Mouse (Mus musculus) stomach, embryonic 15.5 days (tissue): ENCODE results near the gene Sp3. TPM values are rescaled to one million over a fixed set of nuclear protein-coding genes. Genes with fewer than 3 reads are reported as not detected.
"Not testable (repeated sequence)": the region's sequence is repeated elsewhere in the genome, so short reads cannot be mapped to it uniquely, and the experiment has no call there.

Source experiments
- ATAC-seq: fragments of 200-750 bp; cut with Nextera tagmentation; 2 replicates; pipeline ENCODE4 v1.8.0; 2017; ENCODE audit warnings: low read depth, moderate number of reproducible peaks, moderate TSS enrichment; ENCODE audit not compliant: insufficient read depth, low FRiP score
- H3K27ac ChIP-seq: fragments of 300-500 bp; sonication (generic); 2 replicates; pipeline ENCODE4 v1.5.1; 2015; ENCODE audit warnings: mild to moderate bottlenecking, inconsistent platforms
- H3K27me3 ChIP-seq: fragments of 300-500 bp; sonication (generic); replicated peaks from 2 replicates; pipeline ENCODE4 v1.6.1; 2015; ENCODE audit warnings: inconsistent platforms
- H3K36me3 ChIP-seq: fragments of 300-500 bp; sonication (generic); 2 replicates; pipeline ENCODE4 v1.6.1; 2015; ENCODE audit warnings: inconsistent platforms
- H3K4me1 ChIP-seq: fragments of 300-500 bp; sonication (generic); 2 replicates; pipeline ENCODE4 v1.6.1; 2015; ENCODE audit warnings: inconsistent platforms
- H3K4me2 ChIP-seq: fragments of 300-500 bp; sonication (generic); 2 replicates; pipeline ENCODE4 v1.6.1; 2015; ENCODE audit warnings: mild to moderate bottlenecking, inconsistent platforms
- H3K4me3 ChIP-seq: fragments of 300-500 bp; sonication (generic); replicated peaks from 2 replicates; pipeline ENCODE4 v1.5.1; 2015; ENCODE audit warnings: inconsistent platforms
- H3K9ac ChIP-seq: fragments of 300-500 bp; sonication (generic); 2 replicates; pipeline ENCODE4 v1.6.1; 2015; ENCODE audit warnings: inconsistent platforms
- H3K9me3 ChIP-seq: fragments of 300-500 bp; sonication (generic); 2 replicates; pipeline ENCODE4 v1.6.1; 2016; ENCODE audit warnings: inconsistent platforms
- WGBS: fragments of 180-500 bp; shearing (Covaris S2); methylation state at CpG from one replicate; pipeline ENCODE4 v1.1.7; 2015; 5-methylcytosine and 5-hydroxymethylcytosine counted together
- polyA plus RNA-seq: library from polyadenylated mRNA; unstranded; fragments of >200 nt; fragmentation: Nextera tagmentation; extraction: Ambion mirVana; gene quantifications from 2 replicates; pipeline ENCODE4 v1.2.1, GENCODE M21; 2015

The Sp3 gene
- polyA plus RNA-seq, 1 experiment from 2014 or later, result 49.2 TPM

- Histone ChIP-seq H3K4me3 (no peak overlapping the region), H3K4me1 (no peaks in the 10 kb centered on the region), H3K9ac (no peak overlapping the region), H3K36me3 (no peaks in the 10 kb centered on the region), H3K27ac (no peak overlapping the region), H3K4me2 (no peak overlapping the region), H3K27me3 (no peaks in the 10 kb centered on the region), H3K9me3 (no peaks in the 10 kb centered on the region)
- ATAC-seq, result no peak
- 86% methylated on average over 11 of the region's 11 CpGs for WGBS
Observed at GRCm38 (mm10) chr2:72912708-72913457, 67.4 kb downstream of the Sp3 start.

GRCm38 (mm10) chr2:72911527-72911926 lies 68.7 kb downstream of the Sp3 start:
- ATAC-seq, result no peak
- no peak overlapping the region for H3K27ac ChIP-seq
- no peaks in the 10 kb centered on the region for H3K27me3 ChIP-seq
- H3K4me3 ChIP-seq, result no peak overlapping the region
- no peaks in the 10 kb centered on the region for H3K36me3 ChIP-seq
- no peak overlapping the region for H3K9ac ChIP-seq
- H3K4me2 ChIP-seq, result no peak overlapping the region
- 85% methylated on average over 9 of the region's 9 CpGs for WGBS
- H3K9me3 ChIP-seq, result no peaks in the 10 kb centered on the region
- no peaks in the 10 kb centered on the region for H3K4me1 ChIP-seq

DNA sequence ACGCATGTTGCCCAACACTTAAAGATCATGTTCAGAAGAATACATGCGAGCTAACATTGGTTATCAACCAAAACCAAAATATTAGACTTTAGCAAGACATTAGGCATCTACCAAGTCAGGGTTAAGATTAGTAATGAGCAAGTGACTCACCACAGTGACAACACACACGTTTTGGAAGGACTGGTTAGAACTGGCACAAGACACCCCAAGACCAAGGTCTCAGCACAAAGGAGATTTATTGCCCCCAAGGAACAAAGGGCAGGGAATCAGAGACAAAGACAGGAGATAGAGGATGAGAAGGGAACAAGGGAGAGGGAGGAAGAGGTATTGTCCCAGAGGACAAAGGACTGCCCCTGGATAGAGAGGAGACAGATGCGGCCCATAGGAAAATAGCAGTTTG lies 71.2 kb downstream of the Sp3 start:
- H3K4me3 ChIP-seq, result no peak overlapping the region
- no peak for ATAC-seq
- no peaks in the 10 kb centered on the region for H3K36me3 ChIP-seq
- H3K9ac ChIP-seq, result no peak overlapping the region
- H3K9me3 ChIP-seq, result no peaks in the 10 kb centered on the region
- no peak overlapping the region for H3K27ac ChIP-seq
- H3K27me3 ChIP-seq, result no peaks in the 10 kb centered on the region
- no peak overlapping the region for H3K4me2 ChIP-seq
- 76% methylated on average over 4 of the region's 4 CpGs for WGBS
- no peaks in the 10 kb centered on the region for H3K4me1 ChIP-seq

GRCm38 (mm10) chr2:72908191-72908910 lies 71.9 kb downstream of the Sp3 start:
- H3K9me3 ChIP-seq, result no peaks in the 10 kb centered on the region
- no peaks in the 10 kb centered on the region for H3K27me3 ChIP-seq
- H3K4me1 ChIP-seq, result no peaks in the 10 kb centered on the region
- no peak overlapping the region for H3K4me2 ChIP-seq
- H3K27ac ChIP-seq, result no peak overlapping the region
- 52% methylated on average over 20 of the region's 20 CpGs for WGBS
- H3K36me3 ChIP-seq, result no peaks in the 10 kb centered on the region
- 0 out of 2 replicates have a peak, but pooled peaks have one; percentile 39 for ATAC-seq
- H3K4me3 ChIP-seq, result no peak overlapping the region
- no peak overlapping the region for H3K9ac ChIP-seq

DNA sequence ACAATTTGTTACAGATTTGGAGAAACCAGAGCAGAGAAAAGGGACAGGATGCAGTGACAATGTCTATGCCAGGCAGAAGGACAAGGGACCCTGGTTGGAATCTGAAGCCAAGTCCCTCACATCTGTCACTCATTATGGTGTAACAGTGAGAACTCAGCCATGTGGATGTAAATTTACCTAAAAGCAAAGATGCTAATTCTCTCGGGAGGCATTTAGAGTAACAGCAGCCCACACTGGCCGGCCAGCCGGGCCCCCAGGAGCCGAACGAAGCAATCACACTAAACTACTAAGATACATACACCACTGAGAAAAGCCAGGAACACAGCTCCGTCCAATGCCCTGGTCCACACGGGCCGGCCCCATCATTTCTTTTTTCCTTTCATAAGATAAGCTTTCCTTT lies 73.5 kb downstream of the Sp3 start:
- H3K27ac ChIP-seq, result no peak overlapping the region
- no peaks in the 10 kb centered on the region for H3K27me3 ChIP-seq
- ATAC-seq, result no peak
- H3K4me1 ChIP-seq, result no peaks in the 10 kb centered on the region
- 75% methylated on average over 8 of the region's 8 CpGs for WGBS
- H3K9ac ChIP-seq, result no peak overlapping the region
- H3K4me2 ChIP-seq, result no peak overlapping the region
- no peaks in the 10 kb centered on the region for H3K9me3 ChIP-seq
- no peaks in the 10 kb centered on the region for H3K36me3 ChIP-seq
- H3K4me3 ChIP-seq, result no peak overlapping the region

DNA sequence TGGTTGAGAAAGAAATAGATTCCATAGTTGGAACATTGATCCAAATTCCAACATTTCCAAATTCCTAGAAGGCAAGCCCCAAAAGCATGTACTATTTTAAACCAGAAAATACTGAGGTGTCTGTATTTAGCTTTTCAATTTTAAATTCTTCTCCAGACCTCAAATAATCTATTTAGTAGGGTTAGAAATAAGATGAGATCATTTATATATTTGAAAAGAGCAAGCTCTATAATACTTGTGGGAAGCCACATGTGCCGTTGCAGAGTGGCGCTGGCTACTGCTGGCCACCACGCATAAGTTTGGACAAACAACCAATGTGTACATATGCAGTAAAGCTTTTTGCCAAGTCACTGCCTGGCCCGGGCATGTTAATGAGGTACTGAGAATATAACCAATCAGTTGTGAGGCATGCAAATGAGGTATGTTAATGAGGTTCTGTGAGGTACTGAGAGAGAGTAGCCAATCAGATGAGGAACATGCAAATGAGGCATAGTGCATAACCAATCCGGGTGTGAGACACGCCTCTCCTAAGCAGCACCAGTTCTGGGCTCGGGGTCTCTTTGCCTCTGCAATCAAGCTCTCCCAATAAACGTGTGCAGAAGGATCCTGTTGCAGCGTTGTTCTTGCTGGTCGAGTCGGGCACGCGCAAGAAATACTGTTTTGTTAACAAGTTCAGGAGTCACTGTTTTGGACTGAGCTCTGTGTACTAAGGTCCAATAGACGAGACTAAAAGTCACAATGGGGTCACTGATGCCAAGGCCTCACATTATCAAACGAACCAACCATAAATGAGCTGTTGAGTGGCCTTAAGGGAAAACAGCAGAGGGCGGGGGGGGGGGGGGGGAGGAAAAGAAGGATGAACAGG lies 77.2 kb downstream of the Sp3 start:
- H3K27ac ChIP-seq, H3K4me1 ChIP-seq, H3K27me3 ChIP-seq, H3K4me2 ChIP-seq, H3K9ac ChIP-seq, H3K9me3 ChIP-seq, H3K4me3 ChIP-seq, ATAC-seq, H3K36me3 ChIP-seq: not testable (repeated sequence)
- WGBS, result 88% methylated on average over 16 of the region's 16 CpGs

DNA sequence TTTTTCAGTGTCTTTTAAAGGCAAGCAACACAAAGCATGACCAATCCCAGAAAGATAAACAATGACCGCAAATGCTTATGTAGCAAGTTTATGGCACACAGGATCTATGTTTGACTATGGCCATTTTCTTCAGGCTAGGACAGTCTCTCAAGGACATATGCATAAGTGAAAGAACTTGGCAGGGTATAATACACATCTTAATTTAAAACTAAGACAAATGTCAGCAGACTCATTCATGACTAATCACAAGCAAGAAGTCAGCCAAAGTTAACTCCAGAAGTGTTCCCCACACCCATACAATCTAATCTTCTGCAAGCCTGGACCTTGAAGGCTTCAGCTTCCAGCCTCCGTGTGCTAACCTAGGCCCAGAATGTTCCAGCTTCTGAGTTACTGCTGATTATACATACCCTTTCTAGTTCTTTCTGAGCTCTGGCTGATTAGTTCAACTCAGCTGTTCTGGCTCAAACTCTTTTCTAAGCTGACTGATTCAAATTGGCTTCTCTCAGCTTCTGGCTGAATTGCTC lies 81.4 kb downstream of the Sp3 start:
- Histone ChIP-seq H3K27me3 (no peaks in the 10 kb centered on the region), H3K4me1 (no peaks in the 10 kb centered on the region), H3K4me2 (no peak overlapping the region), H3K9me3 (no peaks in the 10 kb centered on the region), H3K27ac (no peak overlapping the region), H3K9ac (no peak overlapping the region), H3K4me3 (no peak overlapping the region), H3K36me3 (no peaks in the 10 kb centered on the region)
- no peak for ATAC-seq
- 71% methylated on average over 2 of the region's 2 CpGs for WGBS

DNA sequence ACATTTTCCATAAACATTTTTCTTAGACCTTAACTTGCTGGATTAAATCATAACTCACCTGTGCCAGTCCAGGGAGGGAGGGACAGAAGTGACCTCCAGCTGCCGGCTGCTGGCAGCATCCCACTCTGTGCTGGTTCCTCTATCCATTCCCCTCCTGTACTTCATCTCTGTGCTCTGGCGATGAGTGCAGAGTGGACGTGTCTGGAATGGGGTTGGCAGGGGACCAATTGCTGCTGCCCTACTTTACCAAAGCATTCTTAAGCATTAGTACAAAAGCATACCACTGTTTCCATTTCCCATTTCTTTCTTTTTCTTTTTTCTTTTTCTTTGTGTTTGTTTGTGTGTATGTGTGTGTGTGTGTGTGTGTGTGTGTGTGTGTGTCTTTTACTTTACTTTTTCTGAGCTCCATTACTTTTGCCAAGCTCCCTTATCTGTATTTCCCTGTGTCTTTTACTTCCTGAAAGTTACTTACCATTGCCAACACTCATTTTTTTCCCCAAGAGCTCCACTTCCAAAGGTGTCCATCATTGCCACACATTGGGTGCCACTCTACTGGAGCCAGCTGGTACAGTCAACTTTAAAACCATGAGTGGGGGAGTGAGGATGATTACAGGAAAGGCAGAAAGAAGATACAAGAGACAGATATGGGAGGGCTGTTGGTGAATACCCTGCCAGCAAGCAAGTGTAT lies 82.0 kb downstream of the Sp3 start:
- WGBS, result 60% methylated on average over 3 of the region's 3 CpGs
- no peaks in the 10 kb centered on the region for H3K36me3 ChIP-seq
- no peaks in the 10 kb centered on the region for H3K9me3 ChIP-seq
- H3K4me3 ChIP-seq, result no peak overlapping the region
- no peak for ATAC-seq
- no peak overlapping the region for H3K4me2 ChIP-seq
- H3K9ac ChIP-seq, result no peak overlapping the region
- H3K4me1 ChIP-seq, result no peaks in the 10 kb centered on the region
- H3K27me3 ChIP-seq, result no peaks in the 10 kb centered on the region
- H3K27ac ChIP-seq, result no peak overlapping the region

- no peak overlapping the region for H3K27ac ChIP-seq
Observed at GRCm38 (mm10) chr2:72889806-72890205, 90.4 kb downstream of the Sp3 start.

More at GRCm38 (mm10) chr2:72889806-72890205, 90.4 kb downstream of the Sp3 start:
- no peaks in the 10 kb centered on the region for H3K9me3 ChIP-seq
- H3K36me3 ChIP-seq, result no peaks in the 10 kb centered on the region
- no peak overlapping the region for H3K4me3 ChIP-seq
- H3K9ac ChIP-seq, result no peak overlapping the region
- H3K27me3 ChIP-seq, result no peaks in the 10 kb centered on the region
- 0 out of 2 replicates have a peak, but pooled peaks cover 3% of the 10 kb centered on the region for H3K4me1 ChIP-seq
- ATAC-seq, result no peak
- H3K4me2 ChIP-seq, result no peak overlapping the region
